Mouse (Mus musculus) stomach, embryonic 15.5 days (tissue): Measurements from ENCODE around the gene Mc3r. TPM values are rescaled to one million over a fixed set of nuclear protein-coding genes. Genes with fewer than 3 reads are reported as not detected.

Source experiments
- ATAC-seq: fragments of 200-750 bp; cut with Nextera tagmentation; 2 replicates; pipeline ENCODE4 v1.8.0; 2017; ENCODE audit warnings: low read depth, moderate number of reproducible peaks, moderate TSS enrichment; ENCODE audit not compliant: insufficient read depth, low FRiP score
- H3K27ac ChIP-seq: fragments of 300-500 bp; sonication (generic); 2 replicates; pipeline ENCODE4 v1.5.1; 2015; ENCODE audit warnings: mild to moderate bottlenecking, inconsistent platforms
- H3K27me3 ChIP-seq: fragments of 300-500 bp; sonication (generic); replicated peaks from 2 replicates; pipeline ENCODE4 v1.6.1; 2015; ENCODE audit warnings: inconsistent platforms
- H3K36me3 ChIP-seq: fragments of 300-500 bp; sonication (generic); 2 replicates; pipeline ENCODE4 v1.6.1; 2015; ENCODE audit warnings: inconsistent platforms
- H3K4me1 ChIP-seq: fragments of 300-500 bp; sonication (generic); 2 replicates; pipeline ENCODE4 v1.6.1; 2015; ENCODE audit warnings: inconsistent platforms
- H3K4me2 ChIP-seq: fragments of 300-500 bp; sonication (generic); 2 replicates; pipeline ENCODE4 v1.6.1; 2015; ENCODE audit warnings: mild to moderate bottlenecking, inconsistent platforms
- H3K4me3 ChIP-seq: fragments of 300-500 bp; sonication (generic); replicated peaks from 2 replicates; pipeline ENCODE4 v1.5.1; 2015; ENCODE audit warnings: inconsistent platforms
- H3K9ac ChIP-seq: fragments of 300-500 bp; sonication (generic); 2 replicates; pipeline ENCODE4 v1.6.1; 2015; ENCODE audit warnings: inconsistent platforms
- H3K9me3 ChIP-seq: fragments of 300-500 bp; sonication (generic); 2 replicates; pipeline ENCODE4 v1.6.1; 2016; ENCODE audit warnings: inconsistent platforms
- WGBS: fragments of 180-500 bp; shearing (Covaris S2); methylation state at CpG from one replicate; pipeline ENCODE4 v1.1.7; 2015; 5-methylcytosine and 5-hydroxymethylcytosine counted together
- polyA plus RNA-seq: library from polyadenylated mRNA; unstranded; fragments of >200 nt; fragmentation: Nextera tagmentation; extraction: Ambion mirVana; gene quantifications from 2 replicates; pipeline ENCODE4 v1.2.1, GENCODE M21; 2015

The Mc3r gene
- polyA plus RNA-seq, 1 experiment from 2014 or later = not detected

- H3K9ac ChIP-seq = no peak overlapping the region
- WGBS = 32% methylated on average over 11 of the region's 12 CpGs
- peak; percentile 44; the same call in 1 of the 2 replicates for ATAC-seq
These were observed 9.3 kb downstream of the Mc3r start for GRCm38 (mm10) chr2:172257471-172258065.

GRCm38 (mm10) chr2:172260064-172260463 is 11.8 kb downstream of the Mc3r start:
- Histone ChIP-seq H3K27me3 (no peaks in the 10 kb centered on the region), H3K36me3 (no peaks in the 10 kb centered on the region), H3K9me3 (no peaks in the 10 kb centered on the region), H3K9ac (no peak overlapping the region), H3K27ac (no peak overlapping the region), H3K4me1 (no peaks in the 10 kb centered on the region), H3K4me2 (no peak overlapping the region), H3K4me3 (no peak overlapping the region)
- peak; percentile 95 for ATAC-seq
- 66% methylated on average over 5 of the region's 5 CpGs for WGBS

More at GRCm38 (mm10) chr2:172257471-172258065, 9.3 kb downstream of the Mc3r start:
- H3K9me3 ChIP-seq = no peaks in the 10 kb centered on the region
- no peaks in the 10 kb centered on the region for H3K4me1 ChIP-seq
- no peaks in the 10 kb centered on the region for H3K36me3 ChIP-seq
- H3K27ac ChIP-seq = no peak overlapping the region
- H3K4me2 ChIP-seq = no peak overlapping the region
- no peaks in the 10 kb centered on the region for H3K27me3 ChIP-seq
- no peak overlapping the region for H3K4me3 ChIP-seq

GRCm38 (mm10) chr2:172261441-172261840 is 13.1 kb downstream of the Mc3r start:
- H3K36me3 ChIP-seq = no peaks in the 10 kb centered on the region
- H3K9me3 ChIP-seq = no peaks in the 10 kb centered on the region
- H3K4me3 ChIP-seq = no peak overlapping the region
- no peak overlapping the region for H3K4me2 ChIP-seq
- ATAC-seq = peak; percentile 33; the same call in 1 of the 2 replicates
- no peak overlapping the region for H3K9ac ChIP-seq
- no peaks in the 10 kb centered on the region for H3K4me1 ChIP-seq
- no peak overlapping the region for H3K27ac ChIP-seq
- H3K27me3 ChIP-seq = no peaks in the 10 kb centered on the region
- WGBS = 68% methylated on average over 4 of the region's 4 CpGs

- no peak overlapping the region for H3K27ac ChIP-seq
- no peaks in the 10 kb centered on the region for H3K4me1 ChIP-seq
- ATAC-seq = no peak
- H3K27me3 ChIP-seq = no peaks in the 10 kb centered on the region
- no peak overlapping the region for H3K4me3 ChIP-seq
- no peaks in the 10 kb centered on the region for H3K9me3 ChIP-seq
- no peak overlapping the region for H3K4me2 ChIP-seq
- 71% methylated on average over 6 of the region's 6 CpGs for WGBS
- no peaks in the 10 kb centered on the region for H3K36me3 ChIP-seq
- no peak overlapping the region for H3K9ac ChIP-seq
These were observed 14.9 kb downstream of the Mc3r start for GRCm38 (mm10) chr2:172263216-172263615.

GRCm38 (mm10) chr2:172269907-172270306 is 21.6 kb downstream of the Mc3r start:
- H3K9ac ChIP-seq = no peak overlapping the region
- ATAC-seq = no peak
- H3K9me3 ChIP-seq = no peaks in the 10 kb centered on the region
- no peaks in the 10 kb centered on the region for H3K4me1 ChIP-seq
- WGBS = 79% methylated on average over 11 of the region's 11 CpGs
- no peak overlapping the region for H3K27ac ChIP-seq
- H3K4me3 ChIP-seq = no peak overlapping the region
- H3K36me3 ChIP-seq = no peaks in the 10 kb centered on the region
- H3K27me3 ChIP-seq = no peaks in the 10 kb centered on the region
- no peak overlapping the region for H3K4me2 ChIP-seq

GRCm38 (mm10) chr2:172270485-172270944 is 22.2 kb downstream of the Mc3r start:
- no peaks in the 10 kb centered on the region for H3K4me1 ChIP-seq
- H3K27ac ChIP-seq = no peak overlapping the region
- no peaks in the 10 kb centered on the region for H3K36me3 ChIP-seq
- H3K9ac ChIP-seq = no peak overlapping the region
- 36% methylated on average over 9 of the region's 9 CpGs for WGBS
- H3K4me3 ChIP-seq = no peak overlapping the region
- no peak for ATAC-seq
- no peak overlapping the region for H3K4me2 ChIP-seq
- no peaks in the 10 kb centered on the region for H3K9me3 ChIP-seq
- H3K27me3 ChIP-seq = no peaks in the 10 kb centered on the region

- no peak overlapping the region for H3K27ac ChIP-seq
- WGBS = 60% methylated on average over 12 of the region's 12 CpGs
These were observed 22.8 kb downstream of the Mc3r start for GRCm38 (mm10) chr2:172270974-172271697.

GRCm38 (mm10) chr2:172274662-172275061 is 26.4 kb downstream of the Mc3r start:
- Histone ChIP-seq H3K9ac (no peak overlapping the region), H3K27ac (no peak overlapping the region), H3K4me1 (no peaks in the 10 kb centered on the region), H3K36me3 (no peaks in the 10 kb centered on the region), H3K9me3 (no peaks in the 10 kb centered on the region), H3K4me2 (no peak overlapping the region), H3K4me3 (no peak overlapping the region), H3K27me3 (no peaks in the 10 kb centered on the region)
- ATAC-seq = no peak
- 78% methylated on average over 8 of the region's 8 CpGs for WGBS

More at GRCm38 (mm10) chr2:172270974-172271697, 22.8 kb downstream of the Mc3r start:
- Histone ChIP-seq H3K4me1 (no peaks in the 10 kb centered on the region), H3K36me3 (no peaks in the 10 kb centered on the region), H3K9ac (no peak overlapping the region), H3K4me3 (no peak overlapping the region), H3K4me2 (no peak overlapping the region), H3K9me3 (no peaks in the 10 kb centered on the region), H3K27me3 (no peaks in the 10 kb centered on the region)
- no peak; the same call in 1 of the 2 replicates for ATAC-seq

- Histone ChIP-seq H3K27me3 (no peaks in the 10 kb centered on the region), H3K27ac (no peak overlapping the region), H3K4me3 (no peak overlapping the region), H3K9me3 (no peaks in the 10 kb centered on the region), H3K4me1 (no peaks in the 10 kb centered on the region), H3K4me2 (no peak overlapping the region), H3K36me3 (no peaks in the 10 kb centered on the region), H3K9ac (no peak overlapping the region)
- WGBS = 31% methylated on average over 5 of the region's 5 CpGs
- no peak for ATAC-seq
These were observed 27.9 kb downstream of the Mc3r start for GRCm38 (mm10) chr2:172276155-172276554.

GRCm38 (mm10) chr2:172278979-172279378 is 30.7 kb downstream of the Mc3r start:
- WGBS = 76% methylated on average over 3 of the region's 3 CpGs

GRCm38 (mm10) chr2:172282071-172282710 is 33.9 kb downstream of the Mc3r start:
- Histone ChIP-seq H3K27me3 (no peaks in the 10 kb centered on the region), H3K36me3 (no peaks in the 10 kb centered on the region), H3K9ac (no peak overlapping the region), H3K9me3 (no peaks in the 10 kb centered on the region), H3K4me1 (0 out of 2 replicates have a peak, but pooled peaks cover 3% of the 10 kb centered on the region), H3K4me2 (no peak overlapping the region), H3K4me3 (no peak overlapping the region), H3K27ac (no peak overlapping the region)
- ATAC-seq = no peak
- WGBS = 69% methylated on average over 19 of the region's 19 CpGs

More at GRCm38 (mm10) chr2:172278979-172279378, 30.7 kb downstream of the Mc3r start:
- Histone ChIP-seq H3K9me3 (no peaks in the 10 kb centered on the region), H3K27me3 (no peaks in the 10 kb centered on the region), H3K27ac (no peak overlapping the region), H3K36me3 (no peaks in the 10 kb centered on the region), H3K4me3 (no peak overlapping the region), H3K4me1 (0 out of 2 replicates have a peak, but pooled peaks cover 3% of the 10 kb centered on the region), H3K9ac (no peak overlapping the region), H3K4me2 (no peak overlapping the region)
- ATAC-seq = no peak

GRCm38 (mm10) chr2:172287715-172288114 is 39.4 kb downstream of the Mc3r start:
- no peak for ATAC-seq
- no peaks in the 10 kb centered on the region for H3K27me3 ChIP-seq
- H3K4me1 ChIP-seq = no peaks in the 10 kb centered on the region
- no peak overlapping the region for H3K27ac ChIP-seq
- 91% methylated on average over 1 of the region's 1 CpGs for WGBS
- H3K9ac ChIP-seq = no peak overlapping the region
- no peaks in the 10 kb centered on the region for H3K9me3 ChIP-seq
- no peak overlapping the region for H3K4me2 ChIP-seq
- no peaks in the 10 kb centered on the region for H3K36me3 ChIP-seq
- no peak overlapping the region for H3K4me3 ChIP-seq
